Mouse (Mus musculus) natural killer cell, adult 2 months (primary cell): ENCODE data around the gene Gng12.
A peak's percentile ranks its signal among the peaks of the same experiment; 100 is the strongest.

Source experiments
- DNase-seq, 2 experiments: peaks; one replicate each; pipeline ENCODE4 v3.0.0; 2022; ENCODE audit warnings: low spot score in 2 of 2

Gng12 gene

DNA sequence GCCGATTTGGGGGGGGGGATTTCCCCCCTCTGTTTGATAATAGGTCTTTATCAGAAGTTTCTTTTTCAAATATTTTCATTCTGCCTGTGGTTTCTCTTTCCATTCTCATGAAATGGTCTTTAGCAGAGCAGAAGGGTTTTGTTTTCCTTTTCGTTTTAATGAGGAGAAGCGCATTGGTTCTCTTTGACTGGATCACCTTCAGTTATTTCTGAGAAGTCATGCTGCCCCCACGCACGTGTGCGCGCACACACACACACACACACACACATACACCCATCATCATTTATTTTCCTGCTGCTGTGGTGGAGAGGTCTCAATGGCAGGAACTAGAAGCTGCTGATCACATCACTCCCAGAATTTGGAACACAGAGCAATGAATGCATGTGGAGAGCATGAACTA lies 20.8 kb downstream of the Gng12 start:
- no peak for DNase-seq

DNA sequence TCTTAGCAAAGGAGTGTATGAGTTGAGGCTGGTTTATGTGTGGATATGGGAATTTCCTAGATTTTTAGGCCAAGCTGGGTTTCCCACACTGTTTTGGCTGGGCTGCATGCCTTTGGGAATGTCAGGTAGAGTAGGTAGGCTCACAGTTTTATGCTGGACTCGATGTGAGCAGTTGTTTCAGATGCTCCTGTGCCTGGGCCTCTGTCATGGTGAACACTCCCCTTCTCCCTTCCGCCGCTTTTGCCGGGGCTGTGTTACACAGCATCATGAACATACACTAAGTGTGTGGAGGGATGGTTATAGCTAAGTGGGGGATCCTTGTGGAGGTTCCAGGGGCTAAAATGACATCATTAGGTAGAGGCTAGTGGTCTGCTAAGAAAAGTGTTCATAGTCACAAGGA lies 24.6 kb downstream of the Gng12 start:
- no peak for DNase-seq

DNA sequence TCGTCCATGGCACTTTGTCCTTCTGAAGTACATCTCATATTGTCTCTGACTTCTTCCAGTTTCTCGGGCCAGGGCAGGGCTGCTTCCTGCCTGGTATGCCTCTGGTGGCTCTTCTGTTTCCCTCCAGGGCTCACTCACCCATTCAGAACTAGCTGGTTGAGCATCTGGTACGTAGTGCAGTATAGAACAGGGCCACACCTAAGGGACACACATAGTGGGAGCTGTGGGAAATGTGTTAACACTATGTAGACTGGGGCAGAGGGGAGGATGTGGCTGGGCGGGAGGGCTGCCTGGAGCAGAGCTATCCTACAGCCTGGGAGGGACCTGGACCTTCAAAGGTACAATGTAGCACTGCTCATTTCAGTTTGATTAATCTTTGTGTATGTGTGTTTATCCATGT lies 25.6 kb downstream of the Gng12 start:
- no peak for DNase-seq

DNA sequence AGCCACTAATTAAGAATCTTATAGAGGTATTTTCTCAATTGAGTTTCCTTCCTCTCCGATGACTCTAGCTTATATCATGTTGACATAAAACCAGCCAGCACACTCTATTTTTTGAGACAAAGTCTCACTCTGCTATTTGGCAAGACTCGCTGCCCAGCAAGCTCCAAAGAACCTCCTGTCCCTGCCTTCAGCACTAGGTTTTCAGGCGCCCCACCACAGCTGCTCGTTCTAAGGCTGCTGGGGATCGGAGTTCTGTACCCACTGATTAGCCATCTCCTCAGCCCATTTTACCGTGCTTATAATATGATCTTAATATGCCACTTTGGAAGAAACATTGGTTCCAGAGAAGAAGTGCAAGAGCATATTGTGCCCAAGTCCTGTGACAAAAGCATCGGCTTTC lies 26.3 kb downstream of the Gng12 start:
- no peak for DNase-seq

DNA sequence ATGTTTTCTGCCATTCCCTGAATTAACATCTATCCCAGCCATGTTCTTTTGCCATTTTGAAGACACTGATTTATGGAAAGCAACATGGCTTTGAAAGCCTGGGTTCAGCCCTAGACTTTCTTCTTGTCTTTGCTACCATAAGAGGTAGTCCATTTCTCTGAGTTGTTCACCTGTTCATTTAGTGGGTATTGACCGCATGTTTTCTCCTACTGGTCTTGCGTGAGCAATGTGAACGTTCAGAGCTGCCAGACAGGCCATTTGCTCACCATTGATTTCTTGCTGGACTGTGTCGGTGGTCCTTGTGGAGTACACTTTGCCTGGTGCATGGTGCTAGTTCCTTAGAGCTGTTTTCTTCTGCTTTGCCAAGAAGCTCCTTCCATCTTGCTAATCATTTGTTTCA lies 27.7 kb downstream of the Gng12 start:
- no peak for DNase-seq

DNA sequence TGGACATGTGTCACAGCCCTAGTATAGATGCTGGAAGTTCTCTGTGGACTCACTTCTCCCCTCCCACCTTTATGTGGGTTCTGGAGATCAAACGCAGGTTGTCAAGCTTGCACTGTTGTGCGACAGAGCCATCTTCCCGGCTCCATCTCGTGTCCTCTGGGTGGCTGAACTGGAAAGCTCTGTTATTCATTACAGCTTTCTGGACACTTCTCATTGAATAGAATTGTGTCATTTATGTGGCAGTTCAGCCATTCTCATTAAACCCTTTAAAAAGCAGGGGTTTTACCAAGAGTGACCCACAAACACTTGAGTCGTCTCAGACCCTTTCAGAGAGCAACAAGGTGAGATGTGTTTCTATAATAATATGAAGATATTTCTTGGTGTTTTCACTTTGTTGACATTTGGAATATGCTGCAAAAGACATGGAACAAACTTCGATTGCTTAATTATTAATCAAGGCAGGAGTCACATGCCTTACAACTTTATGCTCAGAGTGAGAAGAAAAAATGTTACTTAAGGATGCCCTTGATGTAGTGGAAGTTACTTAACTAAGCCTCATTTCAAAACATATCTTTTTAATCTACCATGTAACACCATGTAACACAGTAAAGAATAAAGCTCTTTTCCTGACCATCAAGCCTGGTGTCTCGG lies 28.2 kb downstream of the Gng12 start:
- DNase-seq = no peak

DNA sequence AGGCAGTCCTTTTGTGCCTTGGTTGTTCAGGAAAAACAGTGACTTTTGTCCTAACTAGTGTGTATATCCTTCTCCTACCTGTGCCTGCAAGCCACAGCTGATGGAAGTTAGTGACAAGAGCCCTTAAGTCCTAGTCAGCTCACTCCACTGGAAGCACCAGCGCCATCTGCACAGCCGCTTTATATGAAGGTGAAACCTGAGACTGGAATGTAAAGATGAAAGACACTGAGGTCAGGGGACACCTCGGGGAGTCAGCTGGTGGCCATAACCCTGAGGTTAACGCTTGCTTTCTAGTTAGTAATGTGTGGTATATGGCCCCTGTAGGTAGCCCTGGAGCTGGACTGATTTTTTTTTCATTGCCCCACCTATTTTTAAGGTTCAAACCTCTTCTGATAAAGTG lies 30.1 kb downstream of the Gng12 start:
- DNase-seq = no peak

DNA sequence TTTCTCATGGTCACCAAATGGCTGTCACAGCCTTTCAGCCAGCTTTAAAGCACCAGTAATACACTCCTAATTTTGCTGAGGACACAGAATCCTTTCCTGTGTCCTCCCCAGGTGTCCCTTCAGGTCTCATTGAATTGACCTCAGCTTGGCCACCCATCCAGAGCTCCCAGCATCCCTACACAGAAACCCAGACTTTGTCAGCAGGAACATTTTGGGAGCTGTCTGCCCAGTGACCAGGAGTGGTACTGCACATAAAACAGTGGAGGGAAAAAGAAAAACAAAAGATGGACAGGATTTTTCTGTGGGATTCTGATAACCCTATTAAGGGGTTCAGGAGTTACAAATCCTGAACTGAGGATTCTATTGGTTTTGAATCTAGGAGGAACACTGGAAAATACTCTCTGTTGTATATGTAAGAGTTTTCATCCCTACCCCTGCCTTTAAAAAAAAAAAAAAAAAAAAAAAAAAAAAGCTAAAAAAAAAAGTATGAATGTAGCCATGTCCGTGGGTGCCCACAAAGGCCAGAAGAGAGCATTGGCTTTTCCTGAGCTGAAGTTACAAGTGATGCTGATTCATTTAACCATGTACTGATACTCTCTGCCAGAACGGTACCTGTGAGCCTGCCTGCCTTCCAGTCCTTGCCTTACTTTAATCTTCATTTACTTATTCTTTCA lies 32.9 kb downstream of the Gng12 start:
- DNase-seq = no peak

DNA sequence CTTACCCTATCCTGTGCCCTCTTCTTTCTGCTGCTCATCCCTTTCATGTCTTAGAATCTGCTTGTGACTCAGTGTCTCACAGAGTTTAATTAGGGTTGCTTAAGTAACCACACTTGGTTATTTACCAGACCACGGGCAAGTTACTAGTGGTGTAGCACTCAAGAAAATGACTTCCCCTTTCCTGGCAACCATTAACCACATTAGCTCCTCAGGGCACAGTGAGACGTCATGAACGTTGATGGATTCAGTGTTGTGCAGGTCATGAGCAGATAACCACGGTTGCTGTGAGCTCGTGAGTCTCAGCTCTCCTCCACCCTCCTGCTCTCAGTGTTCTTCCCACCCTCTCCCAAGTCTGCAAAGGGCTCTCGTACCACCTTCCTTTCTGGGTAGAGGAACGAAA lies 33.5 kb downstream of the Gng12 start:
- peak; percentile 49 to 67 for DNase-seq

DNA sequence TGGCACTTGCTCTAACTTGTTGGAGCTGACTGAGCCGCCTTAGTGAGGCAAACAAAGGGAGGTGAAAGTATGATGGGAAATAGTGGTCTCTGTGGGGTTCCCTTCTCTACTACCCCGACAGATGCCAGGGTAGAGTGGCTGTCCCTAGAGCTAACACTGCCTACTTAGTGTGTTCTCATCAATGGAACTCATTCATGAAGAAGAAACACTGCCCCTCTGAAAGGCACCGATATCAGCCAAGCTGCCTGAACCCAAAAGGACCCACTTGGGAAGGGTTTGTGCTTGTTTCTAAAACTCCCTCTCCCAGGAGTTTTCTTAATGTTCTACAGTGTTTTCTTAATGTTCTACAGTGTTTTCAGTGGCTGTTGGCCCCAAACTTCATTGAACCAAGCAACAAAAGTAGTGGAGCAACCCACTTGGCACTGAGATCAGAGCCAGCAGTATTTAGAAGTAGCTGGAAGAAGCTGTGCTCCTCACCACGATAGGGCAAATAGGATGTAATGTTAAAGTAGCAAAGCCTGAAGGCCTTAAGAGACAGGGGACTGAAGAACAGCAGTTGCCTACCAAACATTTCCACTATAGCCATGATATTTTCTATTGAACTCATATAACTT lies 36.1 kb downstream of the Gng12 start:
- no peak for DNase-seq

DNA sequence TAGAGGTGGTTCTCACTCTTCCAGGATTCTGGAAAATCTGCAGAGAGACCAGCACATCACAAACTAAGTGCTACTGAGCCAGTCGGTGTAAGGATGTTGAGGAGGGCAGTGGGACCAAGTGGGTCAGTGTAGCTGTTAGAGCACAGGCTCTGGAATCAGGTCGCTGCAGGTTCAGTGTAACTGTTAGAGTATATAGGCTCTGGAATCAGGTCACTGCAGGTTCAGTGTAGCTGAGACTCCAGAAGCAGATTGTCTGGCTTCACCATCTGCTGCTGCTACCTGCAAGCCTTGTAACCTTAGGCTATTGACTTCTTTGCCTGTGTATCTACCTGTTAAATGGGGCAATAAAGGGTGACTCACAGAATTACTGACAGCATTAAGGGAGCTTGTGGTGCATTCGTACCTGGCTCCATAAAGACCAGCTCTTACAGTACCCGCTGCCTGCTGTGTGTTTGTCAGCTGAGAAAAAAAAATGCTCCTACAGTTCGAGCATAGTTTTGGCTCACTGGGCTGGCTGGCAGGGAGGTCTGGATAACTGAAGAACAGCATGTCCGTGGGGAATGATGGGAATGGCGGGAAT lies 44.5 kb downstream of the Gng12 start:
- DNase-seq = no peak

DNA sequence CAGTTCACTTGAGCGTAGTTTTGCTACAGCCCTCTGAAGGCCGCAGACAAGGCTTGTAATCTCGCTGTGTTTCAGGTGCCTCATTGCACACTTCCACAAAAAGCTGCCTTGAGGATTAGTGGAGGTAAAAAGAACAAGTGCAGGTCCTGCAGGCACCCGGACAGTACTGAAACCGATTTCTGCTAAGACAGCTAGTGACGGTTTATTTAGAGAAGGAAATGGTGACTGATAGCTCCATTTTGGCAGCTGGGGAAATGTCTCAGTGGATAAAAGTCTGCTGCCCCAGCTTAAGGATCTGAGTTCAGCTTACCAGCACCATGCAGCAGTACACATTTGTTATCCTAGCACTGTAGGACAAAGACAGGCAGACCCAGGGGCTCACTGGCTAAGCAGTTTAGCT lies 45.6 kb downstream of the Gng12 start:
- no peak for DNase-seq

DNA sequence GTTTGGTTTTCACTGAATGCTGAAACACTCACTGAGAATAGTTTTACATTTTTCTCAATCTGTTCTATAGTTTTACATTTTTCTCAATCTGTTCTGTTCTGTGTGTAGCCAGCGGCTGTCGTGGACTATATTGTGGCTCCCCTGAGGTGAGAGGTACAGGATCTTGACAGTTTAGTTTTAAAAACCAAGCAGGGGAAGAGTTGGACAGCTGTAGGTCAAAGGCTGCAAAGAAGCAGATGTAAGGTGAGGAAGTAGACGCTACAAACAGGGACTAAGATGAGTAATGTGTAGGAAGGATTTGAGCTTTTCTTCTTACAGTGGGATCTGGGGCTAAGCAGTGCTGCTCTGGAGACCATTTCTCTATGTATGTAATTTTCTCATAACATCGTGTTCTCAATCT lies 46.6 kb downstream of the Gng12 start:
- no peak for DNase-seq

DNA sequence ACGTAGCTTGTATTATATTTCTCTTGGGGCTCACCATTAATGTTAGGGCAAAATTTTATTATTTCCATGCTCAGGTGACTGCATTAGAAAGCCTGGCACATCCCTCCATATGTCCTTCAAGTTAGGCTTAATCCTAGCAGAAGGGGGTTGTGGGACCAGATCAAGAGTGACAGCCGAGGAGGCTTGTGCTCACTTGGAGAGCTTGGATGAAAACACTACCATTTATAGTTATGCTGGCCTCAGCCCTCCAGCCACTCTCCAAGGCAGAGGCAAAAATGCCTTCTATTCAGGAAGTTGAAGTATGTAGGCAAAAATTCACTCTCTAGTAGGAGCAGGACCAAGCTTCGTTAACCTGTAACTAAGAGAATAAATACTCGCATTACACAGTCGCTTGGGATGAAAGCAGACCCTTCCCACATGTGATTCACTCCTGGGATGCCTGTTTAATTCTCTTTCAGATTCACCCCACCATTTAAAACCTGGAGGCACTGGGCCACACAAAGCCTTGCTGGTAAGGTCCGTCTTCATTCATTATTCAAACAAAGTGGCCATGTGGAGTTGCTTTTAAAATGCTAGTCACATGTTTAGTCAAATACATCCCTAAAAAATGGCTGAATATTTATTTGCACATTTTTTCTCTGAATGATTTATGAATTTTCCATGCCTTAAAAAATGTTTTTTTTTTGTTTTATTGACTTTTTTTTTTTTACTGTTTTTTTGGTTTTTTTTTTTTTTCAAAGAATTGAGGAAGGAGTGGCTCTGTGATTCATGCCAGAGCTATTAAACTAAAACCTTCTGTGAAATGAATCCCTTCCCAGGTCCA lies 47.4 kb downstream of the Gng12 start:
- no peak for DNase-seq

DNA sequence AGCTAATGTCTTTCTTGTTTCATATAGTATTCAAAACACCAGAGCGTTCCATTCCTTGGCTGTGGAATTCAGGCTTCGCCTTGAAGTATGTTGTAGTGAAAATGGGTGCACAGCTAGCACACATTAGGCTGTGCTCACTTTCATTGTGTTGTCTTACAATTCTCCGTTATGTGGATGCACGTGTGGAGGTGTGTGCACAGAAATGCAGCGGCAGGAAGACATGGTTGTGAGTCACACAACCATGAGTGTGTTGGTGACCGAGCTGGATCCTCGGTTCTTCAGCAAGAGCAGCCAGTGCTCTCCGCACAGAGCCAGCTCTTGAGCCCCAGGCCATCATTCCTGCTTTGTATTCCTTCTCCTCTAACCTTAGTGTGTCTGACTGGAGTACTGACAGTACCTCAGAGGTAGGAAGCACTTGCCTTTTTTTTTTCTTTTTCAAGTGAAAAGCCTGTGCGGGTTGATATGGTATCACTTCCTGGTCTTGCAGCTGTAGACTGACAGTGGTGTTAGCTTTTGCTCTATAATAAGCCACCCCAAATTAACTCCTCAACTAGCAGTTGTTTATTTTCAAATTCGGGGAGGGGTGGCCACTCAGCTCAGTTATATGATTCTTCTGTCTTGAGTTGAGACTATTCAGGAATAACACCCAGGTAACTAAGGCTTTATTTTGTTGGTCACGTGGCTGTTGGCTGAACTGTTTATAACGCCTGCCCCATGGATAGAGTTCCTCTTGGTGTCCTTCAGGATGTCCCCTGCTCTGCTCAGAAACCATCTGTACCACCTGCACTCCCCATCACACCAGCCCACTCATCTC lies 48.2 kb downstream of the Gng12 start:
- peak in 1 of 2 experiments; percentile 28 for DNase-seq

DNA sequence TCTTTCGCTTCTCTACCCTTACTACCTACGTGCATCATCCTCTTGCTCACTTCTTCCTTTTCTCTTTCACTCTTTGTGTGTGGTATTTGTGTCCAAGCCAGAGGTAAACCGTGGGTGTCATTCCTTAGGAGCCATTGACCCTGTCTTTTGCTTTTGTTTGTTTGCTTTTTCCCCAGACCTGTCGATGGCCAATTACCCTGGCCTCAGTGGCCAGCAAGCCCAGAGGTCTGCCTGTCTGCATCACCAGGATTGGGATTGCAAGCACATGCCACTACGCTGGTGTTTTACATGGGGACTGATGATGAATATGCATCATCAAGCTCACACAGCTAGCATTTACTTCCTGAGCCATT lies 48.8 kb downstream of the Gng12 start:
- no peak for DNase-seq

DNA sequence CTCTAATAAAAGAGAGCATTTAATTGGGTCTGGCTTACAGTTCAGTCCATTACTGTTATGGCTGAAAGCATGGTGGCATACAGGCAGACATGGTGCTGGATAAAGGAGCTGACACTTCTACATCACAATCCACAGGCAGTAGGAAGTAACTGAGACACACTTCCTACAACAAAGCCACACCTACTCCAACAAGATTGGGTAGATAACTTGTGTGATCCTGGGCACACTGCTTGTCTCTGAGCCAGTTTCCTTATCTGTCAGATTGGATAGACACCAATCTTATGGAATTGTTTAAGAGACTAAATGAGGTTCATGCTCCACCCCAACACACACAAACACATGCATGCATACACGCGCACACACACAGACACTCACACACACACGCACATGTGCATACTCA lies 51.9 kb downstream of the Gng12 start:
- no peak for DNase-seq

DNA sequence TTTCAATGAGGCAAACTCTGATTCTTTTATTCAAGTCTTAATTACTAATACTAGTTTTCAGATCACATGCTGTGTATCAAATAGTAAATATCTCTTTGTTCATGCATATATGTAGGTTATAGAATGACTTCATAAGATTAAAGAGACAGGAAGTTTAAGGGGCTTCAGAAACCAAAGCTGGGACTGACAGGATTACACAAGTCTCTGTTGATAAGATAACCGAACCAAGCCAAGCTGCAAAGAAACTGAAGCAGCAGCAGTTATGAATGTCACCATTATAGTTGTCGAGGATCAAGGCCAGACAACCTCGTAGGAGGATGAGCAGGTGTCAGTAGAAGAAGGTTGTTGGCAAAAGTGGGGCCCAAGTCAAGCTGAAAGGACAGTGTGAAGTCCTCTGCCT lies 52.7 kb downstream of the Gng12 start:
- no peak for DNase-seq

DNA sequence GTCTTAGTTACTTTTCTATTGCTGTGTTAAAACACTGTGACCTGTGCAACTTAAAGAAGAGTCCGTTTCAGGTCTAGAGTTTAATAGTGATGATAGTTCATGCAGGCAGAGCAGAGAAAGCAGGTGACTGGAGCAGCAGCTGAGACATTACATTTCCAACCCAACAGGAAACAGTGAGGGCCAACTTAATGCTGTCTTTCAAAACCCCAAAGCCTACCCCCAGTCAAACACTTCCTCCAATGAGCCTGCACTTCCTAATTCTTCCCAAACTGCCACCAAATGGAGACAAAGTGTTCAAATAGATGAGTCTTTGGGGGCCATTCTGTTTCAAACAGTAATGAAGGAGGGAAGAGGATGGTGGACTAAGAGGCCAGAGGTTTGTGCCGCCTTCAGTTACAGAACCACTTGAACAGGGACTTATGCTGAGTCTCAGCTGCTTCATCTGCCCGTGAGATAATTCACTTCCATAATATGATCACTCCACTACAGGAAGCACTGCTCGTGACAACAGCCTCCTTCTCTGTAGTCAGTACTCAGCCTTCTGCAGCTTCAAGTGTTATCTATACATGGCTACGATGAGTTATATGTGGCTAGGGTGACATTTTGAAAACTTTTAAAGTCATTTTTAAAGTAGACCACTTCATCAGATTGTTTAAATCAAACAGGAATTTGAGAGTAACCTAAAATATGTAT lies 55.7 kb downstream of the Gng12 start:
- no peak for DNase-seq

DNA sequence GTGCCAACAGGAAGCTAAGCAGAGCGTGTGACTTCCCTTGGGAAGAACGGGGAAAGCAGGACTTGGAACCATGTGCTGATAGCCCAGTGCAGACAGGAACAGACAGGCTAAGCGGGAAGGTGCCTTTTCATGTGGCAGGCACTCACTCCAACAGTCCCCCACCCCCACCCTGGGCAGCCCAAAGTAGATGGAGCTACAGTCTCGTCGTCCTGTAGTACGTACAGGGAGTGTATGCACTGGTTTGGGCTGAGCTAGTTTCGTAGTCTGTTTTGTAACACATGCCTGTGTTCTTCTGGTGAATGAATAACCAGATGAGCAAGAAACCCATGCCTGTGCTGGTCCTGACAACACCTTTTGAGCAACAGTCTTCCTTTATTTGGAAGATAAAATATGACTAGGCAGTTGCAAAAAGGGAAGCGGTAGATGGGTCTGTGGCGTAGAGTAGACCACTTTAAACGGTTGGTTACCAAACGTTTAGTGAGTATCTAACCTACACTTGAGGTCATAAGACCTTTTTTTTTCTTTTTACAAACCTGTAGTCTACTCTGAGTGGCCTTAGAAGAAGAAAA lies 57.8 kb downstream of the Gng12 start:
- peak in 1 of 2 experiments; percentile 32 for DNase-seq
